Mouse (Mus musculus) layer of hippocampus, postnatal 36 days (tissue): ENCODE measurements around the gene Arl5c. TPM values are rescaled to one million over a fixed set of nuclear protein-coding genes. Genes with fewer than 3 reads are reported as not detected.

Source experiments
- DNase-seq, 2 experiments: peaks; one replicate each; pipeline ENCODE4 v3.0.0; 2022
- total RNA-seq, 2 experiments: library from RNA; stranded (reverse); gene quantifications; 2 replicates each; pipeline ENCODE4 v1.2.3; 2021

The Arl5c gene
- total RNA-seq: 1 to 10 TPM; 1.0 to 1.1 TPM

DNA sequence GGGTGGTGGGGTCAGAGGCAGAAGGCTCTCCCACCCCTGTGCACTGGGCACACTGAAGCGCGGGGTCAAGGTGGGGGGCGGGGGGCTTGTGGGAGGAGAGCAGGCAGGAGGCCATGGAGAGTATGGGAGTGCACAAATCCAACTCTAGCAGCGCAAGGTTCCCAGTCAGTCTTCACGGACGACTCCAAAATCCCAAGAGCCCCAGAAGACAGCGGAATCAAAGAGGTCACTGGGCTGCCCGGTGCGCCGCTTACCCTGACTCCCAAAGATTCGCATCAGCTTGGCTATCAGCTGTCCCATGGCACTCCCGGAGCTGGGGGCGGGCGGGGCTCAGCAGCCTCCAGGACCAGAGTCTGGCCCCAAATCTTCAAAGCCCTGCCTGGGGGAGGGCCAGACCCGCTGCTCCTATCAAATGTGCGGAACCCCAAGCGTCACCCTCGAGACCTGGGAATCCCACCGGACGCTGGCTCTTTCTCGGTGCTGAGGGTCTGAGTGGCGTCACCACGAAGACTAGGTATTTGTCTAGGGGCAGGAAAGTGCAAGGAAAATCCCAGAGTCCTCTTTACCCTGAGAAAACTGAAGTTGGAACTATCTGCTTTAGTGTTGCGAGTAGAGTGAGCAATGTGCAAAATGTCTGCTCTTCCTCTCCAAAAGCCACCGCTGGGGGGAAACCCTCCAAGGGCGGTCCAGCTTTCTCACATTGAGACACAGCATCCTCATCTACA, at the start of gene Arl5c:
Gene Arl5c (minus strand): TSS at position 618 of the 725 bp plus-strand sequence.
- no peak for DNase-seq

DNA sequence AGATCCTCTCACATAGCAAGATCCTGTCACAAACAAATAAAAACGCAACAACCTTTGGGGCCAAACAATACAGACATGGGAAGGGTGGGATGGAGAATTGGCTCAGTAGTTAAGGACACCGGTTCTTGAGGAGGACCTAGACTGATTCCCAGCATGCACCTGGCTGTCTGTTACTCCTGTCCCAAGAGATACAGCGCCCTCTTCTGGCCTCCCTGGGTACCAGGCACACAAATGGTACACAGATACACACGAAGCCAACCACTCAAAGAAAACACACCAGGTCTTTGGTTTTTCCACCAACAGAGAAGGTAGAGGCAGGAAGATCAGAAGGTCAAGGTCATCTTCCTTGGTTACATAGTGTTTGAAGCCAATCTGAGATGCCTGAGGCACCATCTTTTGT, 49.6 kb upstream of the Arl5c start:
- DNase-seq: no peak

GRCm38 (mm10) chr11:98044074-98044473, 48.1 kb upstream of the Arl5c start:
- DNase-seq: no peak

DNA sequence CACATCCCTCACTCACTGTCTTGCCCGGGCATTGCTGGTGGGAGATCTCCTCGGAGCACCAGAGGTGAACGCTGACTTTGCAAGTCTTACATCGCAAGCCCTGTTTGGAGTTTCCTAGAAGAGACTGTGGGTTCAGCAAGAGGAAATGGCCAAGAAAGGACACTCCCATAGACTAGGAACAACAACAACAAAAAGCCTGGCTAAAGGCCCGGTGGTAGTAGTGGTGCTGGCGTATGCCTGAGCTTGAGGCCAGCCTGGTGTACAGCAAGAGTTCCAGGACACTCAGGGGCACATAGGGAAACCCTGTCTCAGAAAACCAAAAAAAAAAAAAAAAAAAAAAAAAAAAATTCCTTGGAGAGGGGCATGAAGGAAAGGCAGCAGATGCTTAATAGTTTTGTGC, 46.8 kb upstream of the Arl5c start:
- DNase-seq: no peak

DNA sequence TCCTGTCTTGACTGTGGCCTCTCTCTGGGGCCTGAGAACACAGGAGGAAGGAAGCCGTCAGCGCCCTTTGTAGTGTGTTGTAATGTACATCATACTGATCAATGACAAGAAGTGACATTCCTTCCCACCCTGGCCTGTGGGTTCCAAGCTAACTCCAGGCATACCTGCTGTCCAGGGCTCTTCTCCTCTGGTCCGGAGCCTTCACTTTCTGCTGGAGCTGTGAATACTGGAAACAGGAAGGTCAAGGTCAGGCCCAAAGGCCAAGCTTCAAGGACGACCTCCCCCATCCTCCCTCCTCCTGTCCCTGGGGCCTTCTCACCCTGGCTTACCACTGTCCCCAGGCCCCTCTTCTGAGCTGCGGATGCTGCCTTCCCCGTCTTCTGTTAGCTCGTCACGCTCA, 45.0 kb upstream of the Arl5c start:
- no peak for DNase-seq

DNA sequence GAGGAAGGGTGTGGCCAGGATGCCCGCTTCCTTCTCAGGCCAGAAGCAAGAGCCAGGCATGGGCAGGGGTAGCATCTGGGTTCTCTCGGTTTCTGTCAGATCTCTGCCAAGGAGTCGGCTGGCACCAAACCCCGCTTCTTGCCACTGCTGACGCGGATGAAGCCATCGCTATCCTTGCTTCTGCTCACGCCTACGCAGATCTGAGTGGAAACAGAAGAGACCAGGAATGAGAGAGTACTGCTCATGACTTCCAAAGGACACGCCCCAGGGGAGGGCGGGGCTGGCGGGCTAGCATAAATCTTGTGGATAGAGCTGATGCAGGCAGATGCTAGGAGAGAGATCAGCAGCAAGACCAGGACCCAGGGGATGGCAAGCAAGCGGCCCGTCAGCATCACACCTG, 41.9 kb upstream of the Arl5c start:
- DNase-seq: peak in 1 of 2 experiments; percentile 32

DNA sequence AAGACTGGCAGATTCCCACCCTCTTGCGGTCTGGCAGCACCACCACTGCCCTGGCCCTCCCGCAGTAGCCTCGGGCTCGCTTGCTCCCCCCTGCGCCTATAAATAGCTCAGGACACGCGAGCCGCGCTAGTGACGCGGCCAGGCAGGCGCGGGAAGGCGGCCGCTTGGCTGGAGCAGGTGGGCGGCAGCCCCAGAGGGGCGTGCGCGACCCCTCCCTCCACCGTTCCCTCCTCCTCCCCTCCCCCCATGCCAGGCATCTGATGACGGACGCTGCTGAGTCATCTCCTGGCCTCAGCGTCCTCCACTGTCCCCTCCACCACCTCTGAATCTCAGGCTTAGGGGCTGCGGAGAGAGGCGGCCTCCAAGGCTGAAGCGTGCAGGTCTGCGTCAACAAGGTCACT, 40.0 kb upstream of the Arl5c start:
- no peak for DNase-seq

DNA sequence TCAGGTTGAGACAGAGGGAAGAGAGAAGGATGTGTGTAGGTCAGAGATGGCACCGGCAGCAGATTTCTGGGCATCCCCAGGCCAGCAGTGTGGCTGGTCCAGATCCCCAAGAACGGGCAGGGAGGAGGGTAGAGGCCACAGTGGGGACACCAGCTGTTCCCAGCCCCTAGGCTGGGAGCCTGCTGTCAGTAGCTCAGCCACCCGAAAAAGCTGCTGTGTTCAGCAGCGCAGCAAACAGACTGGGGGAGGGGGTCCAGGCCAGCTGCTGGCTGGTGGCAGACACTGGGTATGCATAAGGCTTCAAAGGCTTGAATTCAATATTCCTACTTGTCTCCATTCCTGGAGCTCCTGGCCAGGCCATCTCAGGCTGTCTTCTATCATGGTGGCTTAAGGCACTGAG, 38.9 kb upstream of the Arl5c start:
- no peak for DNase-seq

GRCm38 (mm10) chr11:98034061-98034460, 38.1 kb upstream of the Arl5c start:
- no peak for DNase-seq

DNA sequence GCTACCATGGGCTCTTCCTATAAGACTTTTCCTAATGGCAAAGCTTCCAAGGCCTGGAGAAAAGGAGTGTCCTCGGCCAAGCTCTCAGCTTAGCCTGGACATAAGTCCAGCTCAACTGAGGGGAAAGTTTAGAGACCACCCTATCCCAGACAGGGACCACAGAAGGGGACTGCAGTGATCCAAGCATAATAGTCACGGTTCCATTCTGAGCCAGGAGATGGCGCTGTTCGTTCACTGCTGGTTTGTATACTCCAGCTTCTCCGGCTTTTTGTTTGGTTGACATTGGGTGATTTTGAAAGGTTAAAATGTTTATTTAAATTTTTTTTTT, 35.4 kb upstream of the Arl5c start:
- peak; percentile 70 to 72 for DNase-seq

- DNase-seq: no peak
Observed at GRCm38 (mm10) chr11:98030701-98031442, 34.9 kb upstream of the Arl5c start.

- DNase-seq: no peak
Observed at GRCm38 (mm10) chr11:98027785-98028184, 31.8 kb upstream of the Arl5c start.

DNA sequence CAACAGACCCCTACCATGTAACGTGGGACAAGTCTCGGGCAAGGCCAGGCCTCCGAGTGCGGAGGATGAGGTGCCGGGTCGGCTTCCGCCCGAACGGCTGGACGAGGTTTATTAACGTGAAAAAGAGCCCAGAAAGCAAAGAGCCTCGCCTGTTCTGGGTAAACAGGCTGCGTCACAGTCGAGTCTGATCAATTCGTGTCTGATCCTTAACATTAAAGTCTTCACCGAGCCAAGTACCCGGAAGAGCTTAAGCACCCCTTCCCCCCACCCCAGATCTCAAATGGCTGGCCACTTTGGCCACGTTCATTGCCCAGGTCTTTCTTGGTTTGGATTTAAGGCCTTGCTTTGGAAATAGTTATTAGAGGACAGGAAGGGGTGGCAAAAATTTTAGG, 31.3 kb upstream of the Arl5c start:
- DNase-seq: no peak

GRCm38 (mm10) chr11:98026570-98027296, 30.8 kb upstream of the Arl5c start, which contains the start of gene Rpl19:
Gene Rpl19 (plus strand): TSS chr11:98026710.
- peak; percentile 91 for DNase-seq

GRCm38 (mm10) chr11:98026248-98026569, 30.2 kb upstream of the Arl5c start:
- DNase-seq: no peak

DNA sequence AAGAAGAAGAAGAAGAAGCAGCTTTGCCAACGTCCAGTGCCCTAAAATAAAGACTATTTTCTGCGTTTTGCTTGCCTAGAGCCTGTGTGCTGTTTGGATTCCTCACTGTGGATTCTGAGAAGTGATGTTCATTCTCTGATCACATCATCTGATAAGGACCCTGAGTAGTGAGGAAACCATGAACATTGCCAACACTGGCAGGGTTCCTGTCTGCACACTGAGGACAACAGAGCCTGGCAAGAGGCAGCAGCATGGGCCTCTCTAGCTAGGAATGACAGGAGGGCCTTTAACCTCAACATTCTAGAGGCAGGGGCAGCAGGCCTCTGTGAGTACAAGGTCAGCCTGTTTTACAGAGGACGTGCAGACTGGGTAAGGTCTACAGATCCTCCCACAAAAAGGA, 28.5 kb upstream of the Arl5c start:
- DNase-seq: no peak

- DNase-seq: peak; percentile 61 to 69
Observed at GRCm38 (mm10) chr11:98022555-98023371, 26.8 kb upstream of the Arl5c start, which contains the start of gene Cacnb1. Gene Cacnb1 (minus strand): TSS chr11:98023034.

GRCm38 (mm10) chr11:98022253-98022554, 26.2 kb upstream of the Arl5c start:
- DNase-seq: no peak

GRCm38 (mm10) chr11:98021565-98022252, 25.7 kb upstream of the Arl5c start:
- peak; percentile 60 to 65 for DNase-seq

DNA sequence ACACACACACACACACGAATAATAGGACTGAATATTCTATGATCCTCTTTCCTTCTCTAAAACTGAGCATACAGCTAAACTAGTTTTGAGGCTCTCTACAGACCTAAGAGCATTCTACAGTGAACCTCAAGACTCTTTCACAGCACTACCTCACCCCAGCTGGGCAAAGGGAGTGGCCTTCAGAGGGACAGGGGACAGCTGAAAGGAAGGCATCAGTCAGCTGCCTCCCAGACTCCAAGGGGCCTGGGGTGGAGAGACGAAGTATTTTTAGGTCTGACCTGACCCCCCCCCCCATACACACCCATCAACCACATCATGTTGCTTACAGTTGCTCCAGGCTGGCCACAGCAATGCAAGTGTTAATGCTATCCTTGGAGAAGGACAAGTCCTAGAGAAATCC, 25.1 kb upstream of the Arl5c start:
- no peak for DNase-seq

- DNase-seq: no peak
Observed at GRCm38 (mm10) chr11:98020710-98021109, 24.7 kb upstream of the Arl5c start.
